Mouse (Mus musculus) hindlimb bud, embryonic 11.5 days (tissue): ENCODE results near the gene Cuedc1.

Experiments
- DNase-seq: peaks from one replicate; pipeline ENCODE4 v3.0.0-alpha.2; 2012; ENCODE audit warnings: low read depth, low spot score; ENCODE audit errors: extremely low spot score

Cuedc1 gene

GRCm38 (mm10) chr11:88083699-88084098, 14.2 kb upstream of the Cuedc1 start:
- DNase-seq, result no peak

GRCm38 (mm10) chr11:88086737-88087627, 10.9 kb upstream of the Cuedc1 start:
- DNase-seq, result peak; percentile 91

- no peak for DNase-seq
Observed at GRCm38 (mm10) chr11:88089150-88089549, 8.7 kb upstream of the Cuedc1 start.

GRCm38 (mm10) chr11:88090293-88090692, 7.6 kb upstream of the Cuedc1 start:
- DNase-seq, result no peak

GRCm38 (mm10) chr11:88091949-88092348, 5.9 kb upstream of the Cuedc1 start:
- DNase-seq, result no peak

- DNase-seq, result no peak
Observed at GRCm38 (mm10) chr11:88097173-88097572, 685 bp upstream of the Cuedc1 start.

- DNase-seq, result no peak
Observed at GRCm38 (mm10) chr11:88098787-88099598, 1.1 kb downstream of the Cuedc1 start.

GRCm38 (mm10) chr11:88099599-88100023, 1.8 kb downstream of the Cuedc1 start:
- DNase-seq, result no peak

GRCm38 (mm10) chr11:88100170-88100569, 2.3 kb downstream of the Cuedc1 start:
- no peak for DNase-seq

- no peak for DNase-seq
Observed at GRCm38 (mm10) chr11:88103214-88103941, 5.5 kb downstream of the Cuedc1 start.

- DNase-seq, result no peak
Observed at GRCm38 (mm10) chr11:88105494-88106291, 7.8 kb downstream of the Cuedc1 start.

GRCm38 (mm10) chr11:88106292-88106554, 8.4 kb downstream of the Cuedc1 start:
- DNase-seq, result no peak

- no peak for DNase-seq
Observed at GRCm38 (mm10) chr11:88107365-88107764, 9.5 kb downstream of the Cuedc1 start.

GRCm38 (mm10) chr11:88110031-88110594, 12.3 kb downstream of the Cuedc1 start:
- DNase-seq, result no peak

GRCm38 (mm10) chr11:88112078-88112477, 14.2 kb downstream of the Cuedc1 start:
- DNase-seq, result no peak

GRCm38 (mm10) chr11:88112677-88113333, 14.9 kb downstream of the Cuedc1 start:
- DNase-seq, result no peak

GRCm38 (mm10) chr11:88113543-88114271, 15.8 kb downstream of the Cuedc1 start:
- DNase-seq, result no peak

- DNase-seq, result no peak
Observed at GRCm38 (mm10) chr11:88114871-88115301, 17.0 kb downstream of the Cuedc1 start.

GRCm38 (mm10) chr11:88116568-88116967, 18.7 kb downstream of the Cuedc1 start:
- DNase-seq, result no peak
